Mouse (Mus musculus) embryonic facial prominence, embryonic 11.5 days (tissue): ENCODE results near the gene Crygs. TPM values are rescaled to one million over a fixed set of nuclear protein-coding genes. Genes with fewer than 3 reads are reported as not detected.

Source experiments
- ATAC-seq: fragments of 200-750 bp; cut with Nextera tagmentation; replicated peaks from 2 replicates; pipeline ENCODE4 v1.8.0; 2017; ENCODE audit warnings: low read depth; ENCODE audit not compliant: insufficient number of reproducible peaks, low FRiP score, low TSS enrichment
- DNase-seq: peaks from one replicate; pipeline ENCODE4 v3.0.0-alpha.2; 2015; ENCODE audit warnings: low spot score
- H3K27ac ChIP-seq: fragments of 300-500 bp; sonication (generic); replicated peaks from 2 replicates; pipeline ENCODE4 v1.5.1; 2014; ENCODE audit warnings: mild to moderate bottlenecking, low read depth, low read length, control low read depth
- H3K27me3 ChIP-seq: fragments of 300-500 bp; sonication (generic); 2 replicates; pipeline ENCODE4 v1.6.1; 2014; ENCODE audit warnings: mild to moderate bottlenecking, low read length, moderate library complexity, mixed read lengths; ENCODE audit not compliant: control insufficient read depth, insufficient read depth
- H3K36me3 ChIP-seq: fragments of 300-500 bp; sonication (generic); replicated peaks from 2 replicates; pipeline ENCODE4 v1.6.1; 2014; ENCODE audit warnings: low read depth, mild to moderate bottlenecking, low read length, moderate library complexity, mixed read lengths; ENCODE audit not compliant: control insufficient read depth, insufficient read depth
- H3K4me1 ChIP-seq: fragments of 300-500 bp; sonication (generic); 2 replicates; pipeline ENCODE4 v1.6.1; 2014; ENCODE audit warnings: low read length, mixed read lengths; ENCODE audit not compliant: control insufficient read depth, insufficient read depth
- H3K4me2 ChIP-seq: fragments of 300-500 bp; sonication (generic); 2 replicates; pipeline ENCODE4 v1.6.1; 2014; ENCODE audit warnings: low read depth, mild to moderate bottlenecking, control low read depth, low read length, moderate library complexity
- H3K4me3 ChIP-seq: fragments of 300-500 bp; sonication (generic); 2 replicates; pipeline ENCODE4 v1.5.1; 2014; ENCODE audit warnings: low read depth, low read length, control low read depth
- H3K9ac ChIP-seq: fragments of 300-500 bp; sonication (generic); replicated peaks from 2 replicates; pipeline ENCODE4 v1.6.1; 2014; ENCODE audit warnings: mild to moderate bottlenecking, control low read depth, low read length
- H3K9me3 ChIP-seq: fragments of 300-500 bp; sonication (generic); replicated peaks from 2 replicates; pipeline ENCODE4 v1.6.1; 2016; ENCODE audit warnings: mild to moderate bottlenecking, low read length, inconsistent platforms, mixed read lengths; ENCODE audit not compliant: control insufficient read depth
- WGBS: fragments of 180-500 bp; shearing (Covaris S2); extraction: QIAGEN DNeasy Blood & Tissue Kit; methylation state at CpG from one replicate; pipeline ENCODE4 v1.1.7; 2014; 5-methylcytosine and 5-hydroxymethylcytosine counted together
- polyA plus RNA-seq: library from polyadenylated mRNA; unstranded; fragments of >200 nt; fragmentation: Nextera tagmentation; extraction: Ambion mirVana; gene quantifications from 2 replicates; pipeline ENCODE4 v1.2.1, GENCODE M21; 2014

Crygs gene
- polyA plus RNA-seq, 1 experiment from 2014 or later: 0.25 TPM

DNA sequence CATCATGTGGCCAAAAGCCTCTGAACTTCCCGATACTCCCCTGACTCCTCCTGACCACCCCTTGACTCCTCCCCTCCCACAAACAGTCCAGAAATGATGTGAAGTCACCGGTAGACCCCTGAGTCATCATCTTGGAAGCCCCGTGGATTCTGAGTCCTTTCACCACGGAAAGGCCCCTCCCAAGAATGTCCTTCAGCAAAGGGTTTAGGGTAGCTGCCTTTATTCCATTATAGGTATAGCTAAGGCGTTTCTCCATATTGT is 10.6 kb downstream of the Crygs start:
- ATAC-seq (0 out of 2 replicates have a peak, but pooled peaks have one; percentile 24), DNase-seq (no peak)
- no peak overlapping the region for H3K27ac ChIP-seq
- H3K4me1 ChIP-seq: no peaks in the 10 kb centered on the region
- no peaks in the 10 kb centered on the region for H3K36me3 ChIP-seq
- H3K9ac ChIP-seq: no peak overlapping the region
- whole genome bisulfite sequencing: 45% methylated on average over 5 of the region's 5 CpGs
- no peak overlapping the region for H3K4me2 ChIP-seq
- H3K9me3 ChIP-seq: no peaks in the 10 kb centered on the region
- H3K4me3 ChIP-seq: no peak overlapping the region
- no peaks in the 10 kb centered on the region for H3K27me3 ChIP-seq

DNA sequence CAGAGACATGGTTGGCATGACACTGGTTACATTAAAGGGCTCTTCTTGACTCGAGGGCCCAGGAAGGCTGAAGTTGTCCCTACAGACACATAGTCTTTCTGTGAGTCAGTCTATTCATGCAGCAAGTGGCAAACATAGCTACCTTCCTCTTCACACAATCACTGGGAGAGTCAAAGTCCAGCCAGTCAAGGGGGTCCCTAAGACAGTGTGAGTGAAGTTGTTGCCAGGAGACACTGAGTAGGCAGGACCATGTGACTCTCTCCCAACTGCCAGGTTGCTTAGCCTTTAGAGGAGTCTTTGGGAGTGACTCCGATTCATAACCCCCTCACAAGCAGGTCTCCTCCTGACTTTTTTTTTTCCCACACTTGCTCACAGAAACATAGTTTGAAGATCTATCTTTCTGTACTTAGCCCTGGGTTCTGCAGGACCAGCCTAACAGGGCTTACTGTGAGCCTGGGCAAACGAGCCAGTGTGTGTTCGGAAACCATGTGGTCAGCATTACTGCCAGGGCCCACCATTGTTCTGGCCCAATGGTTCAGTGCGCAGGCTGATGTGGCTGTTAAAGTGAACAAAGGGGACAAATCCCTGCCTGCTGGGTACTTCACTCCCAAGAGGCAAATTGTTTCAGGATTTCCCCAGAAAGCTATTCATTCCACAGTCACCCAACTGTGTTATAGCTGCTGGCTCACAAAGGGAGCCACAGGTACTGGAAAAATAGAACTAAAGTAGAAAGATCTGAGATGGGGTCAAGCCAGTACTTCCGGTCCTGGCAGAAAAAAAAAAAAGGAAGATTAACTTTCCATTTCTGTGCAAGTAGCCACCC is 11.1 kb downstream of the Crygs start:
- peak; percentile 79; the same call in 1 of the 2 replicates for ATAC-seq
- Histone ChIP-seq H3K4me2 (no peak overlapping the region), H3K4me3 (no peak overlapping the region), H3K4me1 (no peaks in the 10 kb centered on the region), H3K27me3 (no peaks in the 10 kb centered on the region), H3K27ac (no peak overlapping the region), H3K9ac (no peak overlapping the region), H3K36me3 (no peaks in the 10 kb centered on the region), H3K9me3 (no peaks in the 10 kb centered on the region)
- DNase-seq: peak; percentile 42
- WGBS: 32% methylated on average over 6 of the region's 6 CpGs

DNA sequence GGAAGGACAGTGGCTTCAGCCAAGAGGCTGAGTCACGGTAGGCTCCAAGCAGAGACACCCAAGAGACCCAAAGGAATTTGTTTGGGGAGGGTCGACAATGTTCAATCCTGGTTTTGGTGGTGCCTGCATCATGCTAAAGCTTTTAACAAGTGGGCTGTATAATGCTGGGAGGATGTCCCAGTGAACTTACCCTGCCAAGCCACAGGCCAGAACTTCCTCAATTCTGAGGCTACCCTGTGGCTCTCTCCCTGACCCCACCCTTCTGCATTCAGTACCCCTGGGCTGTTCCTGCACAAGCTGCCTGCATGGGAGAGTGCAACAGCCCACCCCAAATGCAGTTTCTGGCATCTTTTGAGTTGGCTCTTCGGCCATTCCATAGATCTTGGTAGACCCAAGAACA is 12.9 kb downstream of the Crygs start:
- no peak overlapping the region for H3K4me2 ChIP-seq
- ATAC-seq (no peak), DNase-seq (no peak)
- H3K9me3 ChIP-seq: no peaks in the 10 kb centered on the region
- no peaks in the 10 kb centered on the region for H3K36me3 ChIP-seq
- 88% methylated on average over 3 of the region's 3 CpGs for WGBS
- H3K27ac ChIP-seq: no peak overlapping the region
- H3K4me1 ChIP-seq: no peaks in the 10 kb centered on the region
- H3K9ac ChIP-seq: no peak overlapping the region
- no peaks in the 10 kb centered on the region for H3K27me3 ChIP-seq
- no peak overlapping the region for H3K4me3 ChIP-seq

DNA sequence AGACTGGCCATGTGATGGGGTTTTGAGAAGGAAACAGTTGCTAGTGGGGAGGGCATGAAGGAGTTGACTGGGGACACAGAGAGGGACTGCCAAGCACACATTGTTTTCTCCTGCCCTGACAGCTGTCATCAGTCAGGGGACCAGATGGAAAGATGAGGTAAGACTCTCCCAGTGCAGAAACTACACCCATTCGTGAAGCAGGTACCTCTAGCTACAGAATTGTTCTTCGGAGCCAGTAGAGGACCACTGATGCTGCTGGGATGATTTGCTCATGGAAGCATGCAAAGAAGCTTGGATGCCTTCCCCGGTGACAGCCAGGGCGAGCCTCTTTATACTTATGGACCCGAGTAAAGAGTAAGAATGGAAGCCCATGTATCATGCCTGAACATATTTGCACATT is 13.9 kb downstream of the Crygs start:
- no peaks in the 10 kb centered on the region for H3K27me3 ChIP-seq
- no peaks in the 10 kb centered on the region for H3K9me3 ChIP-seq
- H3K4me3 ChIP-seq: no peak overlapping the region
- 85% methylated on average over 5 of the region's 5 CpGs for WGBS
- H3K4me1 ChIP-seq: no peaks in the 10 kb centered on the region
- H3K27ac ChIP-seq: no peak overlapping the region
- H3K9ac ChIP-seq: no peak overlapping the region
- H3K36me3 ChIP-seq: no peaks in the 10 kb centered on the region
- ATAC-seq: no peak
- no peak for DNase-seq
- H3K4me2 ChIP-seq: no peak overlapping the region

DNA sequence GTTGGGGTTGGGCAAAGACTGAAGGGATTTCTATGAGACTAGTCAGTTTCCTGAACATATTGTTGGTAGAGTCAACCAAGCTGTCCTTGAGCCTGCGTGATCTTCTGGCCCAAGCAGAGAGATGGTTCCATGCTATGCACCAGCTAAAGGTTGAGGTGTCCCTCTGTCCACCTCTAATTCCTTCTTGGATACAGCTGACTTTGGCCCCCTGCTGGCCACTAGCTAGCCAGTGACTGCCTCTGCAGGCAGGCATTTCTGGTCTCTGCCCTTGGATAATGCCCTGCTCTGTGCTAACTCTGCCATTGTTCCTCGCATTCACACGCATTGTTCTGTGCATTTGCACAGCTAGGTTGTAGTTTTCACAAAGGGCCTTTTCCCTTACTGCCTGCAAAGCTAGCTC is 15.9 kb downstream of the Crygs start:
- H3K36me3 ChIP-seq: no peaks in the 10 kb centered on the region
- H3K27ac ChIP-seq: no peak overlapping the region
- H3K4me2 ChIP-seq: no peak overlapping the region
- DNase-seq: peak; percentile 17
- H3K4me3 ChIP-seq: no peak overlapping the region
- no peaks in the 10 kb centered on the region for H3K27me3 ChIP-seq
- no peaks in the 10 kb centered on the region for H3K9me3 ChIP-seq
- 74% methylated on average over 3 of the region's 3 CpGs for WGBS
- no peak overlapping the region for H3K9ac ChIP-seq
- ATAC-seq: no peak
- H3K4me1 ChIP-seq: no peaks in the 10 kb centered on the region

DNA sequence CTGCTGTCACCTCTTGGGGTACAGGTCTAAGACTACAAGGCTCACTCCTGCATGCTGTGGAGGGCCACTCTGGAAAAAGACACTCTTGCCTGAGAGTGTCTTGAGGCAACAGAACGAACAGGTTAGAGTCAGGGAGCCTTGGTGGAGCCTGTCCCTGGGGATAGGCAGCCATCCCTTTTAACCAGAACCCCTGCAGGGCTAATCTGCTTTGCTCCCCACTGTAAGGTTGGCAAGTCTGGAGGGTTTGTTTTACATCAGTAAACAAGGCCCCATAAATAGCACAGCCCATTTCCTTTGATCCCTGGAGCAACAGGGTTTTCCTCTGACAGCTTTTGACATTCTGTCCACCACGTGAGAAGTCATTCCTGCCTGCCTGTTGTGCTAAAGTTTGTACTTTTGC is 20.1 kb downstream of the Crygs start:
- Histone ChIP-seq H3K4me1 (no peaks in the 10 kb centered on the region), H3K4me3 (no peak overlapping the region), H3K27me3 (no peaks in the 10 kb centered on the region), H3K4me2 (no peak overlapping the region), H3K9me3 (no peaks in the 10 kb centered on the region), H3K9ac (no peak overlapping the region), H3K27ac (no peak overlapping the region), H3K36me3 (no peaks in the 10 kb centered on the region)
- ATAC-seq (no peak), DNase-seq (no peak)
- WGBS: 14% methylated on average over 2 of the region's 2 CpGs

DNA sequence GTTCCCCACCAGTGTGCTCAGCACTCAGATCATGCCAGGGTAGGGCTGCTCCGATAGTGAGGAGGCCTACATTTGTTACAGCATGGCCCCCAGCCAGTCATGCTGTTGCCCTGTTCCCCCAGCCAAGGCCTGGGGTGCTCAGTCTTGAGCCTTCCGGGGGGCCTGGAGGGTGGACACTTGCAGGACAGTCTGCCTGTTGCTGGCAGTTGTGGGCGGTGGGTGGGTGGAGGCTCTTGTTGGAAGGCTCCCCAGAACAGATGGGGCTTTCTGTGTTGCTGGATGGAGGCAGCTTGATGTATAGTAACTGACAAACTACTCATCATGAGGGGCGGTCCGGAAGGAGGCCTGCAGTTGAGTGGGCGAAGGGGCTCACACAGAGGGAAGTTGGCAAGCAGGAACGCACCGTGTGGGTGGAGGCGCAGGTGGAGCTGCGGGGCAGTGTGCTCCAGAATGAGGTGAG is 21.4 kb downstream of the Crygs start:
- Histone ChIP-seq H3K4me3 (no peak overlapping the region), H3K27me3 (no peaks in the 10 kb centered on the region), H3K27ac (no peak overlapping the region), H3K4me2 (no peak overlapping the region), H3K4me1 (no peaks in the 10 kb centered on the region), H3K36me3 (no peaks in the 10 kb centered on the region), H3K9me3 (no peaks in the 10 kb centered on the region), H3K9ac (no peak overlapping the region)
- ATAC-seq (no peak), DNase-seq (no peak)
- WGBS: 68% methylated on average over 10 of the region's 10 CpGs

DNA sequence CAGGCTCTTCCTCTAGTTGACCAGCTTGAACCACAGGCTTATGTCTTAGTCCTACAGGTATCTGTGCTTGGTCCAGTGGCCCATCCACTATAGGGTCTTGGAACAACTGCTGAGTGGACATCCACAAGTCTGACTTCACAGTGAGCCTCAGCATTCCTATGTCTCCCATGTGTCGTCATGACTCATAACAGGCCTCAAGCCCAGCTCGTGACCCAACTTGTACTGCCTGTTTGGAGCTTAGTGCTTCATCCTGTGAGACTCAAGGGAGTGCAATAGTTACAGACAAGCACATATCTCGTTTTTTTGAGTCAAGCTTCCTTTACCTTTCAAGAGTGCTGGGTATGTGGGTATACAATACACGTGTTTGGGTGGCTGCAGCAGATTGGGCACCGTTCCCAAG is 28.7 kb downstream of the Crygs start:
- H3K27ac ChIP-seq: no peak overlapping the region
- DNase-seq (no peak), ATAC-seq (no peak)
- no peaks in the 10 kb centered on the region for H3K27me3 ChIP-seq
- no peaks in the 10 kb centered on the region for H3K4me1 ChIP-seq
- H3K4me2 ChIP-seq: no peak overlapping the region
- H3K4me3 ChIP-seq: no peak overlapping the region
- no peak overlapping the region for H3K9ac ChIP-seq
- 85% methylated on average over 5 of the region's 5 CpGs for WGBS
- H3K9me3 ChIP-seq: no peaks in the 10 kb centered on the region
- H3K36me3 ChIP-seq: no peaks in the 10 kb centered on the region
